Mouse (Mus musculus) heart, embryonic 15.5 days (tissue): Measurements from ENCODE around the gene Abca4. TPM values are rescaled to one million over a fixed set of nuclear protein-coding genes. Genes with fewer than 3 reads are reported as not detected.

ENCODE experiments used
- ATAC-seq: fragments of 200-750 bp; cut with Nextera tagmentation; replicated peaks from 2 replicates; pipeline ENCODE4 v1.8.0; 2017; ENCODE audit warnings: low read depth, moderate TSS enrichment; ENCODE audit not compliant: insufficient number of reproducible peaks, insufficient read depth, low FRiP score
- H3K27ac ChIP-seq: fragments of 300-500 bp; sonication (generic); 2 replicates; pipeline ENCODE4 v1.5.1; 2015; ENCODE audit warnings: mild to moderate bottlenecking, inconsistent platforms
- H3K27me3 ChIP-seq: fragments of 300-500 bp; sonication (generic); 2 replicates; pipeline ENCODE4 v1.6.1; 2015; ENCODE audit warnings: inconsistent platforms
- H3K36me3 ChIP-seq: fragments of 300-500 bp; sonication (generic); 2 replicates; pipeline ENCODE4 v1.6.1; 2015; ENCODE audit warnings: mild to moderate bottlenecking, inconsistent platforms
- H3K4me1 ChIP-seq: fragments of 300-500 bp; sonication (generic); replicated peaks from 2 replicates; pipeline ENCODE4 v1.6.1; 2015; ENCODE audit warnings: inconsistent platforms
- H3K4me2 ChIP-seq: fragments of 300-500 bp; sonication (generic); 2 replicates; pipeline ENCODE4 v1.6.1; 2015; ENCODE audit warnings: inconsistent platforms, mild to moderate bottlenecking, moderate library complexity
- H3K4me3 ChIP-seq: fragments of 300-500 bp; sonication (generic); 2 replicates; pipeline ENCODE4 v1.5.1; 2015; ENCODE audit warnings: mild to moderate bottlenecking, inconsistent platforms
- H3K9ac ChIP-seq: fragments of 300-500 bp; sonication (generic); 2 replicates; pipeline ENCODE4 v1.6.1; 2015; ENCODE audit warnings: mild to moderate bottlenecking, inconsistent platforms
- H3K9me3 ChIP-seq: fragments of 300-500 bp; sonication (generic); replicated peaks from 2 replicates; pipeline ENCODE4 v1.6.1; 2016; ENCODE audit warnings: inconsistent platforms
- WGBS: fragments of 180-500 bp; shearing (Covaris S2); methylation state at CpG from one replicate; pipeline ENCODE4 v1.1.7; 2015; ENCODE audit warnings: mixed read lengths; 5-methylcytosine and 5-hydroxymethylcytosine counted together
- polyA plus RNA-seq: library from polyadenylated mRNA; unstranded; fragments of >200 nt; fragmentation: Nextera tagmentation; extraction: Ambion mirVana; gene quantifications from 2 replicates; pipeline ENCODE4 v1.2.1, GENCODE M21; 2015

Gene Abca4
- polyA plus RNA-seq, 1 experiment from 2014 or later, result 3.2 TPM

GRCm38 (mm10) chr3:122026676-122027075 is 17.6 kb upstream of the Abca4 start:
- Histone ChIP-seq H3K4me2 (peak overlapping the region; percentile 39), H3K27me3 (no peaks in the 10 kb centered on the region), H3K36me3 (no peaks in the 10 kb centered on the region), H3K27ac (peak overlapping the region; percentile 77), H3K9me3 (no peaks in the 10 kb centered on the region), H3K9ac (no peak overlapping the region), H3K4me1 (peaks cover 8% of the 10 kb centered on the region; the same call in 1 of the 2 replicates), H3K4me3 (no peak overlapping the region)
- ATAC-seq, result no peak; the same call in 1 of the 2 replicates
- 38% methylated on average over 5 of the region's 5 CpGs for WGBS

- Histone ChIP-seq H3K4me3 (no peak overlapping the region), H3K9me3 (no peaks in the 10 kb centered on the region), H3K4me1 (peaks cover 11% of the 10 kb centered on the region), H3K27me3 (no peaks in the 10 kb centered on the region), H3K4me2 (no peak overlapping the region), H3K36me3 (no peaks in the 10 kb centered on the region), H3K27ac (peak overlapping the region; percentile 77; the same call in 1 of the 2 replicates), H3K9ac (no peak overlapping the region)
- no peak for ATAC-seq
- 57% methylated on average over 8 of the region's 8 CpGs for WGBS
Observed at GRCm38 (mm10) chr3:122027776-122028175, 16.5 kb upstream of the Abca4 start.

- WGBS, result 22% methylated on average over 9 of the region's 9 CpGs
- no peak overlapping the region for H3K4me2 ChIP-seq
- peaks cover 20% of the 10 kb centered on the region for H3K4me1 ChIP-seq
- H3K9me3 ChIP-seq, result no peaks in the 10 kb centered on the region
- peak overlapping the region; percentile 71 for H3K27ac ChIP-seq
- 0 out of 2 replicates have a peak, but pooled peaks have one; percentile 53 for ATAC-seq
- H3K27me3 ChIP-seq, result no peaks in the 10 kb centered on the region
- H3K36me3 ChIP-seq, result no peaks in the 10 kb centered on the region
- no peak overlapping the region for H3K4me3 ChIP-seq
- H3K9ac ChIP-seq, result peak overlapping the region; percentile 21; the same call in 1 of the 2 replicates
Observed at GRCm38 (mm10) chr3:122033248-122033837, 10.9 kb upstream of the Abca4 start.

- Histone ChIP-seq H3K27me3 (no peaks in the 10 kb centered on the region), H3K36me3 (no peaks in the 10 kb centered on the region), H3K27ac (peak overlapping the region; percentile 71), H3K4me1 (peaks cover 23% of the 10 kb centered on the region), H3K4me3 (no peak overlapping the region), H3K9me3 (no peaks in the 10 kb centered on the region), H3K9ac (no peak overlapping the region), H3K4me2 (no peak overlapping the region)
- ATAC-seq, result no peak
- WGBS, result 44% methylated on average over 5 of the region's 5 CpGs
Observed at GRCm38 (mm10) chr3:122034240-122034639, 10.0 kb upstream of the Abca4 start.

- H3K27ac ChIP-seq, result no peak overlapping the region
- no peaks in the 10 kb centered on the region for H3K36me3 ChIP-seq
- H3K4me2 ChIP-seq, result no peak overlapping the region
- H3K9ac ChIP-seq, result no peak overlapping the region
- no peaks in the 10 kb centered on the region for H3K9me3 ChIP-seq
- whole genome bisulfite sequencing, result 63% methylated on average over 3 of the region's 3 CpGs
- no peak overlapping the region for H3K4me3 ChIP-seq
- no peak for ATAC-seq
- H3K27me3 ChIP-seq, result no peaks in the 10 kb centered on the region
- peaks cover 23% of the 10 kb centered on the region for H3K4me1 ChIP-seq
Observed at GRCm38 (mm10) chr3:122035092-122035491, 9.2 kb upstream of the Abca4 start.

- H3K9ac ChIP-seq, result no peak overlapping the region
- H3K9me3 ChIP-seq, result no peaks in the 10 kb centered on the region
- no peak for ATAC-seq
- no peaks in the 10 kb centered on the region for H3K27me3 ChIP-seq
- no peak overlapping the region for H3K4me3 ChIP-seq
- no peak overlapping the region for H3K4me2 ChIP-seq
- peaks cover 26% of the 10 kb centered on the region for H3K4me1 ChIP-seq
- no peak overlapping the region for H3K27ac ChIP-seq
- WGBS, result 80% methylated on average over 6 of the region's 6 CpGs
- no peaks in the 10 kb centered on the region for H3K36me3 ChIP-seq
Observed at GRCm38 (mm10) chr3:122040522-122040921, 3.7 kb upstream of the Abca4 start.

- WGBS, result 7% methylated on average over 8 of the region's 8 CpGs
- Histone ChIP-seq H3K27me3 (no peaks in the 10 kb centered on the region), H3K4me3 (no peak overlapping the region), H3K4me1 (peaks cover 48% of the 10 kb centered on the region), H3K36me3 (no peaks in the 10 kb centered on the region), H3K27ac (peak overlapping the region; percentile 58), H3K9ac (no peak overlapping the region), H3K4me2 (peak overlapping the region; percentile 46), H3K9me3 (no peaks in the 10 kb centered on the region)
- no peak for ATAC-seq
Observed at GRCm38 (mm10) chr3:122043102-122043501, 1.1 kb upstream of the Abca4 start.

GRCm38 (mm10) chr3:122046187-122046620 is 2.0 kb downstream of the Abca4 start:
- Histone ChIP-seq H3K4me3 (no peak overlapping the region), H3K27ac (peak overlapping the region; percentile 51), H3K36me3 (no peaks in the 10 kb centered on the region), H3K4me2 (no peak overlapping the region), H3K27me3 (no peaks in the 10 kb centered on the region), H3K9me3 (no peaks in the 10 kb centered on the region), H3K4me1 (peaks cover 59% of the 10 kb centered on the region), H3K9ac (no peak overlapping the region)
- peak; percentile 29; the same call in 1 of the 2 replicates for ATAC-seq
- 30% methylated on average over 10 of the region's 10 CpGs for WGBS

- H3K27ac ChIP-seq, result peak overlapping the region; percentile 60
- peak overlapping the region; percentile 14; the same call in 1 of the 2 replicates for H3K4me2 ChIP-seq
- no peaks in the 10 kb centered on the region for H3K27me3 ChIP-seq
- no peaks in the 10 kb centered on the region for H3K9me3 ChIP-seq
- peaks cover 58% of the 10 kb centered on the region for H3K4me1 ChIP-seq
- 23% methylated on average over 7 of the region's 7 CpGs for WGBS
- peak; percentile 68; the same call in 1 of the 2 replicates for ATAC-seq
- no peak overlapping the region for H3K9ac ChIP-seq
- H3K36me3 ChIP-seq, result no peaks in the 10 kb centered on the region
- H3K4me3 ChIP-seq, result no peak overlapping the region
Observed at GRCm38 (mm10) chr3:122047402-122047801, 3.2 kb downstream of the Abca4 start.

GRCm38 (mm10) chr3:122047921-122048861 is 3.9 kb downstream of the Abca4 start:
- Histone ChIP-seq H3K36me3 (no peaks in the 10 kb centered on the region), H3K4me1 (peaks cover 50% of the 10 kb centered on the region), H3K9ac (no peak overlapping the region), H3K4me2 (peak overlapping the region; percentile 24), H3K27me3 (no peaks in the 10 kb centered on the region), H3K9me3 (no peaks in the 10 kb centered on the region), H3K4me3 (no peak overlapping the region), H3K27ac (peak overlapping the region; percentile 60)
- peak; percentile 56 for ATAC-seq
- 31% methylated on average over 17 of the region's 17 CpGs for WGBS

GRCm38 (mm10) chr3:122049158-122049557 is 4.9 kb downstream of the Abca4 start:
- Histone ChIP-seq H3K4me3 (no peak overlapping the region), H3K27me3 (no peaks in the 10 kb centered on the region), H3K27ac (no peak overlapping the region), H3K4me1 (peaks cover 41% of the 10 kb centered on the region), H3K36me3 (no peaks in the 10 kb centered on the region), H3K4me2 (no peak overlapping the region), H3K9ac (no peak overlapping the region), H3K9me3 (no peaks in the 10 kb centered on the region)
- 55% methylated on average over 6 of the region's 6 CpGs for WGBS
- ATAC-seq, result no peak
